Mouse (Mus musculus): ENCODE measurements around the gene Nxf7.
A peak's percentile ranks its signal among the peaks of the same experiment; 100 is the strongest.
"Not testable (repeated sequence)": the region's sequence is repeated elsewhere in the genome, so short reads cannot be mapped to it uniquely, and the experiment has no call there.

The Nxf7 gene

DNA sequence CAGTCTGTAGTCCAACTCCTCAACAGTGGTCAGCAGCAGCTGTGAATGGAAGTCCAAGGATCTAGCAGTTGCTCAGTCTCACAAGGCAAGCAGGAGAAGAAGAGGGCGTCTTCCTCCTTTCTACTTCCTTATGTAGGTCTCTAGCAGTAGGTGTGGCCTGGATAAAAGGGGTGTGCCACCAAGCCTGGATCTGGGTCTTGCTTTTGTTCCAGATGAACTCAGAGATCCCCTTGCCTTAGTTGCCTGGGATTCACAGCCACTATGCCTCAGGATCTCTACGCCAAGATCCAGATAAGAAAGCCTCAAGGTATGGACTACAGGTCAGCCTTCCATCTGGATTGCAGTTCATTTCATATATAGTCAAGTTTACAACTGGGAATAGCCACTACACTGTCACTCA lies at the start of gene Nxf7:
TSS of gene Nxf7 (minus strand) at position 101 of the 400 bp plus-strand sequence.
- no peak for DNase-seq (ENCODE audit: low spot score in 2 of 2)

DNA sequence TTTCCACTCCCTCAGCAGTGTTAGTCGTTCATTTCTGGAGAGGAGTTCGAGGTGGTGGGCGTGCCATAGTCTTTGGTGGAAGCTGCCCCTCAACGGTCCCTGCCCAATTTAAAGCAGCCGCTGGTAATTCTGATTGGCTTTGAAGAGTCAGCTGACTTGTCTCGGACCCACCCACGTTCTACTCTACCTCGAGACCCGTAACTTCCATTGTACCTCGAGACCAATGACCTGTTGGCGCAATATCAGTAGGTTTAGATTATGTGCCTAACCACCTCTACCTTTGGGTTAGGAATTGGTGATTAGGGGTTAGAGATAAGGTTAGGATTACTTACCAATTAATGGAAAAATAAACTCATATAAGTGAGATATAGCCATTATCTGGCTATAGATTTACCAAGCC lies 29.0 kb upstream of the Nxf7 start, which contains the start of gene Prame:
TSS of gene Prame (minus strand) at position 101 of the 400 bp plus-strand sequence.
- DNase-seq (ENCODE audit: low spot score in 2 of 2), result no peak

- peak in 1 of 2 experiments; percentile 2 for DNase-seq (ENCODE audit: low spot score in 2 of 2)
Measured at GRCm38 (mm10) chrX:135601298-135602029, 2.9 kb upstream of the Nxf7 start.

DNA sequence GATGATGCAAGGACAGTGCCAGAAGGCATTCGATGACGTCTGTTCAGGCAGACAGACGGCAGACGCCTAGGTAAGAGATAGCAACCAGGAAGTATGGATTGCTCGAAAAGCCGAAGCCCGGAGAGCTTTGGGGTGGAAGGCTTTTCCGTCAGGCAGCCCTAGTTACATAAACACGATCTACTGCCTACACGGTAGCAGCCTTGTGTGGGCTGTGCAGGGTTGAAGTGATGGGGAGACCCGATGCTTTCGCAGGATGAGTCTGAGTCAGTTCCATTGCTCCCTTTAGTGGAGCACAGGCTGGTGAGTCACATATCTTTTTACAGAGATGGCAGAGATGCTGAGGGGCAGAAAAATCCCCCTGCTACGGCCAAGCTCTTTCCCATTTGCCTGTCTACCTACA lies 481 bp downstream of the Nxf7 start:
- no peak for DNase-seq (ENCODE audit: low spot score in 2 of 2)

GRCm38 (mm10) chrX:135576412-135576811 lies 22.2 kb downstream of the Nxf7 start:
- DNase-seq (ENCODE audit: low spot score in 2 of 2), result no peak

DNA sequence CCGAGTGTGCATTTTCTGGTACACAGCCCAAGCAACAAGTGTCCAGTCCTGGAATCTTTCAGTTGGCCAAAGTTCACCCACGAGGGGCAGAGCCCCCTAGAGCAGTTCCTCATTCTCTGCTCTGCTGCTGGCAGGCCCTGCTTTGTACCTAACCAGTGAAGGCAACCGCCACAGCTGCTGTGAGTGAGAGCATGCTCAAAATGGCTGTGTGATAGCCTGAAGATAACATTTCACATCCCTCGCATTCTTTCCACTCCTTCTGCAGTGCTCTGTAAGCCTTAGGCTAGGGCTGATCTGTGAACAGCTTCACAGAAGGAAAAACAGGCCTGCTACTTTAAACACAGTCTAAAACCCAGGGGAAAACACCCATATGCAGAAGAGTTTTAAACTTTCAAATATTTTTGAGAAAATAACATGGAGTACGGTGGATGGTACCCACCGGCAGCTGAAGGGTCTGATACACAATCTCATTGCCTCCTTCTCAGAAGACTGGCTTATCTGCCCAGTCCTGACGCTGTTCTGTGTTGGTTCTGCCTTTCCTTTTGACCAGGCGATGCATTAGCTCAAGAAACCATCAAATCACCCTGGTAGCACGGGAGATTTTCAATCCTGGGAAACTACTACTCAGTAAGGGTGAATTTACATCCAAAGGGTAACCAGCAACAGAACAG lies 23.5 kb downstream of the Nxf7 start:
- not testable (repeated sequence) for DNase-seq (ENCODE audit: low spot score in 2 of 2)

- peak; percentile 2 to 3 for DNase-seq (ENCODE audit: low spot score in 2 of 2)
Measured at GRCm38 (mm10) chrX:135574261-135574957, 24.2 kb downstream of the Nxf7 start.

DNA sequence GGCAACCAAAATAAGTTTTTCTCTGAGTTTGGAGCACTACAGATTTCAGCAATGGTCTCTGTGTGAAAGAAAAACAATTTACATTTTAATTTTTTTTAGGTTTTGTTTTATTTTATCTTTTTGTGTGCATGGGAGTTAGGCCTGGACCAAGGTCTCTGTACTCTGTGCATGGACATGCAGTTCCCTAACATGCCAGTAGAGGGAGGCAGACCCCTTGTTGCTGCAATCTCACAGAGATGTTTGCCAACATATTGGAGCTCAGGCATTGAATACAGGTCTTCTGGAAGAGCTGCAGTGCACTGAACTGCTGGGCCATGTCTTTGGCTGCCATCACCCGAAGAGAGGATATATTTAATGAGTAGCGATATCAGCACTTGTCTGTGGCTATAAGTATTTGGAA lies 29.1 kb downstream of the Nxf7 start:
- peak; percentile 10 to 27 for DNase-seq (ENCODE audit: low spot score in 2 of 2)

- not testable (repeated sequence) for DNase-seq (ENCODE audit: low spot score in 2 of 2)
Measured at GRCm38 (mm10) chrX:135564934-135565333, 33.6 kb downstream of the Nxf7 start.

GRCm38 (mm10) chrX:135562841-135563240 lies 35.7 kb downstream of the Nxf7 start:
- DNase-seq (ENCODE audit: low spot score in 2 of 2), result no peak

DNA sequence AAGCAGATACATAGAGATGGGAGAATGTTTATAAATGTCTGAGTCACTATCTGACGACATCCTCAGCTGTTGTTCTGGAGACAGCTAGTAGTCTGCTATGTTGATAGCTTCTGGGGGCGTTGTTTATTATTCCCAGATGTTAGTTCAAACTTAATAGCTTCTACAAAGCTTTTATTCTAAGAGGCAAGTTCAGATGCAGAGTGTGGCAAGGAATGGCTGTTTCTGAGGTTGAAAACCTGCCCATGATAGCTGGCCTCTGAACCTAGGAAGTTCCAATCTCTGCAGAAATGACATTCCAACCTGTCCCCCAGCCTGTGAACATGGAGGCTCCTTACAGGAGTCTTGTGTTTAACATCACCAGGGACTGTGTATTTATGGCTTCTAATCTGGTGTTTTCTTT lies 36.9 kb downstream of the Nxf7 start:
- not testable (repeated sequence) for DNase-seq (ENCODE audit: low spot score in 2 of 2)

GRCm38 (mm10) chrX:135560933-135561332 lies 37.6 kb downstream of the Nxf7 start:
- DNase-seq (ENCODE audit: low spot score in 2 of 2), result peak; percentile 14 to 19

DNA sequence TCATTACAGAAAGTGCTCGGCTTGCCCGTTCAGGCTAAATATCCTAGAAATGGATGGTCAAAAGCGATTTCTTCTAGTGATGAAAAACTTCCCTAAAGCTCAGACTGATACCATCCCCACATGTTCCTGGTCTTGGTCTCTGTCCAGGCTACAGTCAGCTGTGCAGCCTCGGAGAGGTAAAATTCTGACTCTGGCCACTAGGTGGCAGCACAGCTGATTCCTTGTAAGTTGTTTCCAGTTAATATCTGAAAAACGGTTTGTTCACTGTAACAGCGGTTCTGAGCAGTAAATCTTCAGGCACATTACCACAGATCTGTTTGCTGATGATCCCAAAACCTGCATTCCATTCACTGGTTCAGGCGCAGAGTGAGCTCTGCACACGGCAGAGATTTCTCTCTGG lies 38.9 kb downstream of the Nxf7 start:
- peak; percentile 5 to 12 for DNase-seq (ENCODE audit: low spot score in 2 of 2)
